Mouse (Mus musculus): ENCODE measurements around the gene Eif3d. TPM values are rescaled to one million over a fixed set of nuclear protein-coding genes. Genes with fewer than 3 reads are reported as not detected.
"Not testable (repeated sequence)": the region's sequence is repeated elsewhere in the genome, so short reads cannot be mapped to it uniquely, and the experiment has no call there.

The Eif3d gene
- polyA plus RNA-seq (2014; fragmentation: Nextera tagmentation; extraction: Ambion mirVana) = 155 and 194 TPM in 2 replicates

DNA sequence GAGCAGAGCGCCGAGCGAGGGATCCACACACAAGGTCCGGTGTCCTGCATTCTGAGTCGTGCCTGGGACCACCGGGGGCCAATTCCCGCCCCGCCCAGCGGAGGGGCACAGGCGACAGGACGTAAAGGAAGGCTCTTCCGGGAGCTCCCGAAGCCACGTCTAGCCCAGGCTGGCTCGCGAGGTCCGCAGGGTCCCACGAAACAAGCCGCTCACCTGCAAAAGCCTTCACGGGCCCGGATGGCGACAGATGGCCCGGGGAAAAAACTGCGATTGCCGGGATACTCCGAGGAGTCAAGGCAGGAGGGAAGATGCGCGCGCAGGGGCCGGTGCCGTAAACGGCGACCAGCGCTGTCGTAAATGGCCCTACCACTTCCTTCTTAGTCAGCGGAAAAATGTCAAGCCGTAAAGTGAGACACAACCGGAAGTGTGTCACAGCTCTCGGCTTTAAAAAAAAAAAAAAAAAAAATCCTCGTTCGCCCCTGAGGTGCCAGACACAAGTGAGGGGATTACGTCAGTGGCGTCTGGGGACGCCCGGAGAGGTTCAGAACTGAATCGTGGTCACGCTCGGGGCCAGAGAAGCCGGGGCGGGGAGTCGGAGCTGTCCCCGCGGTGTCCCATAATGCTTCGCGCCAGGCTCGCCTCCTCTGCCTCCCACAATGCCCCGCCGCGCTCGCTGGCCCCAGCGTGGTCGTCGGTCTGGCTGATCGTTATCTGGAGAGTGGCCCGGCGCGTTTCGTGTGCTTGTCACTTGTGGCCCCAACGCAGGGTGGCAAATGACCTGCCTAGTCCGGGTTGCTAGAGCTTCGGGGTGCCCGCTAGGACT, at the start of gene Eif3d:
Gene Eif3d, minus strand, starts transcription at position 344 of the 823 bp plus-strand sequence.
- peak within 1 kb of the TSS; percentile 79 for H3K4me3 ChIP-seq (ENCODE audit: low read depth, low read length)
- ATAC-seq (ENCODE audit: low read depth) (peak; percentile 88), DNase-seq (ENCODE audit: low spot score) (peak; percentile 97)
- peaks cover 12% of the 10 kb centered on the region for H3K4me1 ChIP-seq (ENCODE audit: control insufficient read depth, insufficient read depth, low read length)
- WGBS = 1% methylated on average over 67 of the region's 72 CpGs
- peak within 1 kb of the TSS; percentile 90 for H3K4me2 ChIP-seq (ENCODE audit: low read depth, low read length)
- H3K27ac ChIP-seq (replicated peaks; ENCODE audit: low read depth, low read length) = peak within 1 kb of the TSS; percentile 98
- peak within 1 kb of the TSS; percentile 96 for H3K9ac ChIP-seq (ENCODE audit: low read depth, low read length)
- no peaks in the 10 kb centered on the region for H3K27me3 ChIP-seq (replicated peaks; ENCODE audit: control insufficient read depth, insufficient read depth, low read length)
- H3K9me3 ChIP-seq (ENCODE audit: control insufficient read depth, low read length) = no peaks in the 10 kb centered on the region
- H3K36me3 ChIP-seq (ENCODE audit: control insufficient read depth, insufficient read depth, low read length) = peaks cover 29% of the 10 kb centered on the region

DNA sequence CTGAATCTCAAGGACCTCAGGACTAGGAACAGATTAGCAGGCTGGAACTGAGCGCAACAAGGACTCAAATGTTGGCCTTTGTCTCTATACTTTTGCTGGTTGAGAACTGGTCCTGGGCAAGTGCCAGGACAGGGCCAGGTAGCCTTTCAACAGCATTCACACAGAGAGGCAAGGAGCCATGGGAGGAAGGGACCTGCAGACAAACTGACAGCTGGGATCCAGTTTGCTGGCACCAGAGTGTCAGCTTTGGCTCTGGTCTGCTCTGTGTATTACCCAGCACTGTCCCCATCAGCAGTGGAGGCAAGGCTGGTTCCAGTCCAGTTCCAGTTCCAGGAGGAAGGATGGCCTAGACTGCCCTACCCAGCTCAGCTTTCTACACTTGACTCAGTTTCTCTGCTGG, 43.4 kb upstream of the Eif3d start:
- 83% methylated on average over 1 of the region's 1 CpGs for WGBS
- Histone ChIP-seq H3K4me3 (ENCODE audit: low read depth, low read length) (no peak overlapping the region), H3K36me3 (ENCODE audit: control insufficient read depth, insufficient read depth, low read length) (no peaks in the 10 kb centered on the region), H3K27me3 (replicated peaks; ENCODE audit: control insufficient read depth, insufficient read depth, low read length) (no peaks in the 10 kb centered on the region; the same call in 1 of the 2 replicates), H3K9ac (ENCODE audit: low read depth, low read length) (no peak overlapping the region), H3K27ac (replicated peaks; ENCODE audit: low read depth, low read length) (no peak overlapping the region), H3K4me2 (ENCODE audit: low read depth, low read length) (no peak overlapping the region), H3K9me3 (ENCODE audit: control insufficient read depth, low read length) (no peaks in the 10 kb centered on the region), H3K4me1 (ENCODE audit: control insufficient read depth, insufficient read depth, low read length) (no peaks in the 10 kb centered on the region)
- no peak for DNase-seq (ENCODE audit: low spot score)
- no peak for ATAC-seq (ENCODE audit: low read depth)

DNA sequence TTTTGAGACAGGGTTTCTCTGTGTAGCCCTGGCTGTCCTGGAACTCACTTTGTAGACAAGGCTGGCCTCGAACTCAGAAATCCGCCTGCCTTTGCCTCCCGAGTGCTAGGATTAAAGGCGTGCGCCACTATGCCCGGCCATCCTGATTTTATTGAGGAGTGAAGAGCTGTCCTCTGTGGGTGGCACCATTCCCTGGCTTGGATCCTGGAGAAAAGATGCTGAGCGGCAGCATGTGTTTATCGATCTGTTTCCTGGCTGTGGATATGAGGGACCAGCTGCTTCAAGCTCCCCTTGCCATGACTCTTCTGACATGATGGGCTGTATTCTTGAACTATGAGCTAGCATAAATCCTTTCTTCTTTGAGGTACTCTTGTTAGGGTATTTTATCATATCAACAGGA, 37.6 kb upstream of the Eif3d start:
- H3K4me3 ChIP-seq (ENCODE audit: low read depth, low read length); H3K36me3 ChIP-seq (ENCODE audit: control insufficient read depth, insufficient read depth, low read length); DNase-seq (ENCODE audit: low spot score); H3K27ac ChIP-seq (replicated peaks; ENCODE audit: low read depth, low read length); H3K9ac ChIP-seq (ENCODE audit: low read depth, low read length); H3K4me2 ChIP-seq (ENCODE audit: low read depth, low read length); H3K9me3 ChIP-seq (ENCODE audit: control insufficient read depth, low read length); H3K4me1 ChIP-seq (ENCODE audit: control insufficient read depth, insufficient read depth, low read length); H3K27me3 ChIP-seq (replicated peaks; ENCODE audit: control insufficient read depth, insufficient read depth, low read length); ATAC-seq (ENCODE audit: low read depth): not testable (repeated sequence)
- 86% methylated on average over 8 of the region's 8 CpGs for WGBS

DNA sequence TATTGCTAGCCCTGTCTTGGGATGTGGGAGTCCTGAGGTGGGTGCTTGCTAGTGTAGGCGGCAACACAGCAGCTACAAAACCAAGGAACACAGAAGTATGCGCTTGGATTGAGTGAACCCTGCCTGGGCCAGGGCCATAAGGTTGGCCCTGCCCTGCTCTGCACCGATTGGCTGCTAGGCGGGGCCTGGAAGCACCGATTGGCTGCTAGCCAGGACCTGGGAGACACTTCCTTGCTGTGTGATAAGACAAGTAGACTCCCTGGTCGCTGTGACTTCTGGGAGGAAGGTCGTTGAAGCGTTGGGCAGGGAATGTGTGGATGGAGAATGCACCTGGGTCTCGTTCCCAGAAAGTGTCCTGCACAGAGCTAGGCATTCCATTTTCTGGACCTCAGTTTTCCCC, 33.3 kb upstream of the Eif3d start:
- H3K4me3 ChIP-seq (ENCODE audit: low read depth, low read length) = no peak overlapping the region
- no peaks in the 10 kb centered on the region for H3K4me1 ChIP-seq (ENCODE audit: control insufficient read depth, insufficient read depth, low read length)
- H3K4me2 ChIP-seq (ENCODE audit: low read depth, low read length) = no peak overlapping the region
- DNase-seq (ENCODE audit: low spot score) (peak; percentile 43), ATAC-seq (ENCODE audit: low read depth) (no peak)
- H3K9ac ChIP-seq (ENCODE audit: low read depth, low read length) = no peak overlapping the region
- 46% methylated on average over 9 of the region's 9 CpGs for WGBS
- no peaks in the 10 kb centered on the region for H3K9me3 ChIP-seq (ENCODE audit: control insufficient read depth, low read length)
- H3K27me3 ChIP-seq (replicated peaks; ENCODE audit: control insufficient read depth, insufficient read depth, low read length) = no peaks in the 10 kb centered on the region
- H3K27ac ChIP-seq (replicated peaks; ENCODE audit: low read depth, low read length) = no peak overlapping the region
- H3K36me3 ChIP-seq (ENCODE audit: control insufficient read depth, insufficient read depth, low read length) = no peaks in the 10 kb centered on the region

GRCm38 (mm10) chr15:78001400-78001799, 30.8 kb upstream of the Eif3d start:
- no peak for DNase-seq (ENCODE audit: low spot score)
- ATAC-seq (ENCODE audit: low read depth) = no peak
- H3K4me3 ChIP-seq (ENCODE audit: low read depth, low read length) = no peak overlapping the region
- H3K4me1 ChIP-seq (ENCODE audit: control insufficient read depth, insufficient read depth, low read length) = no peaks in the 10 kb centered on the region
- no peak overlapping the region for H3K27ac ChIP-seq (replicated peaks; ENCODE audit: low read depth, low read length)
- no peaks in the 10 kb centered on the region for H3K36me3 ChIP-seq (ENCODE audit: control insufficient read depth, insufficient read depth, low read length)
- no peak overlapping the region for H3K9ac ChIP-seq (ENCODE audit: low read depth, low read length)
- no peak overlapping the region for H3K4me2 ChIP-seq (ENCODE audit: low read depth, low read length)
- no peaks in the 10 kb centered on the region for H3K9me3 ChIP-seq (ENCODE audit: control insufficient read depth, low read length)
- 16% methylated on average over 5 of the region's 5 CpGs for WGBS
- H3K27me3 ChIP-seq (replicated peaks; ENCODE audit: control insufficient read depth, insufficient read depth, low read length) = no peaks in the 10 kb centered on the region

- no peak for ATAC-seq (ENCODE audit: low read depth)
- no peak for DNase-seq (ENCODE audit: low spot score)
- whole genome bisulfite sequencing = 74% methylated on average over 5 of the region's 5 CpGs
- H3K9ac ChIP-seq (ENCODE audit: low read depth, low read length) = no peak overlapping the region
- no peaks in the 10 kb centered on the region for H3K27me3 ChIP-seq (replicated peaks; ENCODE audit: control insufficient read depth, insufficient read depth, low read length)
- no peaks in the 10 kb centered on the region for H3K9me3 ChIP-seq (ENCODE audit: control insufficient read depth, low read length)
- no peak overlapping the region for H3K4me3 ChIP-seq (ENCODE audit: low read depth, low read length)
- H3K36me3 ChIP-seq (ENCODE audit: control insufficient read depth, insufficient read depth, low read length) = no peaks in the 10 kb centered on the region
- no peak overlapping the region for H3K27ac ChIP-seq (replicated peaks; ENCODE audit: low read depth, low read length)
- no peak overlapping the region for H3K4me2 ChIP-seq (ENCODE audit: low read depth, low read length)
- no peaks in the 10 kb centered on the region for H3K4me1 ChIP-seq (ENCODE audit: control insufficient read depth, insufficient read depth, low read length)
Observed at GRCm38 (mm10) chr15:77988541-77988940, 17.9 kb upstream of the Eif3d start.

DNA sequence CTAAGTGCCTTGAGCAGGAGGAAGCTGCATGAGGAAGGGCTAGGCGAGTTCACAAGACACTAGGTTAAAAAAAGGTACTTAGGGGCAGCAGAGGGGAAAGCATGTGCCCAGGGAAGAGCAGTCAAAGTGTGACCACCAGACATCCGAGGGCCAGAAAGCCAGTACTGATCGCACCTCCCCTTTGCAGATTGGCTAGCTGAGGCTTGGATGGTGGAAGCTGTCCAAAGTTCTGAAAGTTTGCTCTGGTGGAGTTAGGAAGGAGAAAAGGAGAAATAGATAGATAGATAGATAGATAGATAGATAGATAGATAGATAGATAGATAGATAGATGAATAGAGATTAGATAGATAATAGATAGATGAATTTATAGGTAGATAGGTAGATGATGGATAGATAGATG, 12.8 kb upstream of the Eif3d start:
- 35% methylated on average over 3 of the region's 3 CpGs for WGBS
- no peaks in the 10 kb centered on the region for H3K36me3 ChIP-seq (ENCODE audit: control insufficient read depth, insufficient read depth, low read length)
- H3K4me2 ChIP-seq (ENCODE audit: low read depth, low read length) = no peak overlapping the region
- no peak overlapping the region for H3K27ac ChIP-seq (replicated peaks; ENCODE audit: low read depth, low read length)
- no peaks in the 10 kb centered on the region for H3K4me1 ChIP-seq (ENCODE audit: control insufficient read depth, insufficient read depth, low read length)
- ATAC-seq (ENCODE audit: low read depth) (no peak), DNase-seq (ENCODE audit: low spot score) (no peak)
- no peaks in the 10 kb centered on the region for H3K27me3 ChIP-seq (replicated peaks; ENCODE audit: control insufficient read depth, insufficient read depth, low read length)
- H3K4me3 ChIP-seq (ENCODE audit: low read depth, low read length) = no peak overlapping the region
- no peak overlapping the region for H3K9ac ChIP-seq (ENCODE audit: low read depth, low read length)
- H3K9me3 ChIP-seq (ENCODE audit: control insufficient read depth, low read length) = no peaks in the 10 kb centered on the region

DNA sequence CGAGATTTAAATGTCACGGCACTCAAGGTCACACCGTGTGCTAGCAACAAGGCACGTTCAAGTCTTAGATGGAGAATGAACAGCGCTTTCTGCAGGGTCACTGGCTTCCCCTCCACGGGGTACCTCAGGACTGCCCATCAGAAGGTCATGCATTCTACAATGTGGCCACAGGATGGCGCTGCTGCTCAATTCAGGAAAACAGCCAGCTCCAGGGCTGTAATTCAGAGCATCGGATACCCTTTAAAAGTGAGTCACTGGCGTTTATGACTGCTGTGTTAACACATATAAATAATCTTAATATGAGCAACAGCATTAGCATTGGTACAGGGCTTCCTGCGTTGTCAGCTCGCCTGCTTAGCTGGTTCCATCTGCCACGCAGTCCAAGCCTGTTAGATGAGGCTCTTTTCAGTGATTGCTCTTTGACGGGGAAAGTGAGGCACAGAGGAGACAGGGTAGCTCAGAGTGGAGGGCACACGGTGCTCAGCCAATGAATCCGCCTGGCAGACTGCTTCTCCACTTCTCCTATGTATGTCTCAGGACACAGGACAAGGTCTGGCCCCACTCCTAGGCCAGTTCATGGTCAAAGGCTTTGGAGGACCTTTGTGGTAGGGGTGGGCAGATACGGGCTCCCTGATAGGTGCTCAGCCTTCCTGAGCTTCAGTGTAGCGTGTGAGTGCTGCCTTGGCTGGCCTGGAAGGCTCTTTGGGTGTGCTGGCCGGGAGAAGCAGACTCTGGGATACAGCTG, 11.8 kb upstream of the Eif3d start:
- no peak overlapping the region for H3K27ac ChIP-seq (replicated peaks; ENCODE audit: low read depth, low read length)
- DNase-seq (ENCODE audit: low spot score) = no peak

More for the DNA sequence above, 11.8 kb upstream of the Eif3d start:
- 28% methylated on average over 18 of the region's 18 CpGs for WGBS
- ATAC-seq (ENCODE audit: low read depth) = no peak
- Histone ChIP-seq H3K36me3 (ENCODE audit: control insufficient read depth, insufficient read depth, low read length) (no peaks in the 10 kb centered on the region), H3K27me3 (replicated peaks; ENCODE audit: control insufficient read depth, insufficient read depth, low read length) (no peaks in the 10 kb centered on the region), H3K4me1 (ENCODE audit: control insufficient read depth, insufficient read depth, low read length) (no peaks in the 10 kb centered on the region), H3K4me3 (ENCODE audit: low read depth, low read length) (no peak overlapping the region), H3K9ac (ENCODE audit: low read depth, low read length) (no peak overlapping the region), H3K9me3 (ENCODE audit: control insufficient read depth, low read length) (no peaks in the 10 kb centered on the region), H3K4me2 (ENCODE audit: low read depth, low read length) (no peak overlapping the region)

All from embryonic facial prominence, embryonic 14.5 days (tissue).